Mouse (Mus musculus) midbrain, embryonic 13.5 days (tissue): Measurements from ENCODE around the gene Rgs6. TPM values are rescaled to one million over a fixed set of nuclear protein-coding genes. Genes with fewer than 3 reads are reported as not detected.

Experiments used
- ATAC-seq: fragments of 200-750 bp; cut with Nextera tagmentation; 2 replicates; pipeline ENCODE4 v1.8.0; 2017; ENCODE audit warnings: mild to moderate bottlenecking, moderate TSS enrichment, moderate library complexity
- H3K27ac ChIP-seq: fragments of 300-500 bp; sonication (generic); 2 replicates; pipeline ENCODE4 v1.5.1; 2015; ENCODE audit warnings: inconsistent platforms, mild to moderate bottlenecking, moderate library complexity
- H3K27me3 ChIP-seq: fragments of 300-500 bp; sonication (generic); 2 replicates; pipeline ENCODE4 v1.6.1; 2015; ENCODE audit warnings: mild to moderate bottlenecking, inconsistent platforms
- H3K36me3 ChIP-seq: fragments of 300-500 bp; sonication (generic); 2 replicates; pipeline ENCODE4 v1.6.1; 2015; ENCODE audit warnings: mild to moderate bottlenecking, inconsistent platforms
- H3K4me1 ChIP-seq: fragments of 300-500 bp; sonication (generic); replicated peaks from 2 replicates; pipeline ENCODE4 v1.6.1; 2015; ENCODE audit warnings: inconsistent platforms
- H3K4me2 ChIP-seq: fragments of 300-500 bp; sonication (generic); replicated peaks from 2 replicates; pipeline ENCODE4 v1.6.1; 2015; ENCODE audit warnings: moderate library complexity, mild to moderate bottlenecking, inconsistent platforms
- H3K4me3 ChIP-seq: fragments of 300-500 bp; sonication (generic); replicated peaks from 2 replicates; pipeline ENCODE4 v1.5.1; 2015; ENCODE audit warnings: mild to moderate bottlenecking, inconsistent platforms
- H3K9ac ChIP-seq: fragments of 300-500 bp; sonication (generic); replicated peaks from 2 replicates; pipeline ENCODE4 v1.6.1; 2015; ENCODE audit warnings: mild to moderate bottlenecking, inconsistent platforms
- H3K9me3 ChIP-seq: fragments of 300-500 bp; sonication (generic); 2 replicates; pipeline ENCODE4 v1.6.1; 2016; ENCODE audit warnings: mild to moderate bottlenecking, inconsistent platforms
- WGBS: fragments of 180-500 bp; shearing (Covaris S2); methylation state at CpG from one replicate; pipeline ENCODE4 v1.1.7; 2015; 5-methylcytosine and 5-hydroxymethylcytosine counted together
- polyA plus RNA-seq: library from polyadenylated mRNA; unstranded; fragments of >200 nt; fragmentation: Nextera tagmentation; extraction: Ambion mirVana; gene quantifications from 2 replicates; pipeline ENCODE4 v1.2.1, GENCODE M21; 2015

Gene Rgs6
- polyA plus RNA-seq, 1 experiment from 2014 or later: 11.6 TPM

DNA sequence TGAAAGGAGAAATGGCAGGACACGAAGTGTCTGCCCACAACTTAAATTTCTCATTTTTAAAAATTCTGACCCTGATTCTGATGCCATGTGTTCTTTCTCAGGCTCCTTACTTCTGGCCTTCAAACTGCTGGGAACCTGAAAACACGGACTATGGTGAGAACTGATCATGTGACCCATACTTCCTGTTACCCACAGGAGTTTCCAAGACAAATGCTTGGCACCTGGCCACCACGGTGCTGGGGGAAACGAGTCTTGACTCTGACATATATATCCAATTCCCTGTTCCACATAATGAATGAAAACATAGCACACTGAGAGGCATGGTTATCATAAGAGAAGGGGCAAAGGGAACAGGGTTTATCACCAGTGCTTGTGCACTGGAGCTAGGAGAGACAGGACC lies 464.3 kb downstream of the Rgs6 start:
- Histone ChIP-seq H3K9me3 (0 out of 2 replicates have a peak, but pooled peaks cover 6% of the 10 kb centered on the region), H3K4me1 (no peaks in the 10 kb centered on the region), H3K9ac (no peak overlapping the region), H3K27me3 (no peaks in the 10 kb centered on the region), H3K27ac (no peak overlapping the region), H3K4me2 (no peak overlapping the region), H3K36me3 (0 out of 2 replicates have a peak, but pooled peaks cover 5% of the 10 kb centered on the region), H3K4me3 (no peak overlapping the region)
- no peak for ATAC-seq
- 76% methylated on average over 4 of the region's 4 CpGs for WGBS

DNA sequence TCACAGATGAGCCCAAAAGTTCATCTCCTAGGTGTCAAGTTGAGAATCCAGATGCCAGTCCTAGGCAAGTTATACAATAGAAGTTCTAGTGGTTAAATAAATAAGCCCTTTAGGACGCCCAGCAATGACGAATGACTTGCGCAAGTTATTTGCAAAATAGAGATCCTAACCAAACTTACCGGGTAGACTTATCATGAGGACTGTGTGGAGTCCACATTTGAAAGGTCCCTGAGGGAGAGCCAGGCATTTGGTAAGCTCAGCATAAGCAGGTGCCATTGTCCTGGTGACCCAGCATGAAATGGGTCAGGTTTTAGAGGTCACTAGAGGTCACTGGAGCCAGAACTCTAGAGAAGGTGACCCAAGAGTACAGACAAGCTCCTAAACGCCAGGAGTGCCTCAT lies 467.6 kb downstream of the Rgs6 start:
- H3K27me3 ChIP-seq: no peaks in the 10 kb centered on the region
- 0 out of 2 replicates have a peak, but pooled peaks cover 6% of the 10 kb centered on the region for H3K9me3 ChIP-seq
- H3K9ac ChIP-seq: no peak overlapping the region
- WGBS: 79% methylated on average over 5 of the region's 5 CpGs
- no peaks in the 10 kb centered on the region for H3K4me1 ChIP-seq
- H3K4me2 ChIP-seq: no peak overlapping the region
- 0 out of 2 replicates have a peak, but pooled peaks cover 5% of the 10 kb centered on the region for H3K36me3 ChIP-seq
- no peak overlapping the region for H3K4me3 ChIP-seq
- H3K27ac ChIP-seq: no peak overlapping the region
- ATAC-seq: no peak

DNA sequence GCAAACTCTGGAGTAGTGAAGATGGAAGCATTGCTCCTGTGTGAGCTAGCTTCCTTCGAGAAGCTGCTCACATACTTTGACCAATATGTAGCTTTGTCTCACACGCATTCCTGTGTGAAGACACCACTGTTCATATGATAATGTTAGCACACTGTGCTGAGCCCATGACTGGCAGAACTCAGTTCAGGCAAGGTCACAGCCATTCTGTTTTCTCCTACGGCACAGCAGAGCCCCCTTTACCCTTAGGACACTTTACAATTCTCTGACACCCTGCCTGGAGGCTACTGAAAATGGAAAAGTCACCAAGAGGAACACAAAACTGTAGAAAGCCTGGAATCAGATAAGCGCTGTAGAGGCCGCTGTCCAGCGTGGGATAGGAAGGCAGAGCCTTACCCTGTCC lies 478.3 kb downstream of the Rgs6 start:
- 75% methylated on average over 6 of the region's 6 CpGs for WGBS
- H3K4me1 ChIP-seq: 0 out of 2 replicates have a peak, but pooled peaks cover 4% of the 10 kb centered on the region
- no peaks in the 10 kb centered on the region for H3K36me3 ChIP-seq
- no peaks in the 10 kb centered on the region for H3K9me3 ChIP-seq
- no peaks in the 10 kb centered on the region for H3K27me3 ChIP-seq
- H3K4me2 ChIP-seq: no peak overlapping the region
- H3K4me3 ChIP-seq: no peak overlapping the region
- ATAC-seq: no peak
- H3K27ac ChIP-seq: no peak overlapping the region
- H3K9ac ChIP-seq: no peak overlapping the region

DNA sequence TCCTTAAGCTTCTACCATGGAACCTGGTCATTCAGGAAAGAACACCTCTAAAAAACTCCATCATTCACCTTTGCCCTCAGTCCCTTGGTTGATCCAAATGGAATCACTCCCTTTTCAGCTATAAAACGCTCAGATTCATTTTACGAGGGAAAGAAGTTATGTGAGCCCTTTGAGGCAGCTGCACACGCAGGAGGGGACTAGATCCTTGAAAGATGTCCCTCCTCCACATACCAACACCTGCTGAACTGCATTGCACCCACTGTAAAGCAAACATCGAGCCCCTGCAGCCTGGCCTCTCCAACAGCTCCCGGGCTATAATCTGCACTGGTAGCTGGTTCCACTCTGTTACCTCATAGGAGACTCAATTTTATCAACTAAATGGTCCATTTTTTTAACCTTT lies 482.8 kb downstream of the Rgs6 start:
- H3K9me3 ChIP-seq: no peaks in the 10 kb centered on the region
- no peaks in the 10 kb centered on the region for H3K36me3 ChIP-seq
- no peak overlapping the region for H3K4me3 ChIP-seq
- H3K27me3 ChIP-seq: no peaks in the 10 kb centered on the region
- no peak for ATAC-seq
- H3K4me1 ChIP-seq: peaks cover 25% of the 10 kb centered on the region
- H3K27ac ChIP-seq: no peak overlapping the region
- H3K9ac ChIP-seq: no peak overlapping the region
- WGBS: 77% methylated on average over 5 of the region's 5 CpGs
- H3K4me2 ChIP-seq: no peak overlapping the region

DNA sequence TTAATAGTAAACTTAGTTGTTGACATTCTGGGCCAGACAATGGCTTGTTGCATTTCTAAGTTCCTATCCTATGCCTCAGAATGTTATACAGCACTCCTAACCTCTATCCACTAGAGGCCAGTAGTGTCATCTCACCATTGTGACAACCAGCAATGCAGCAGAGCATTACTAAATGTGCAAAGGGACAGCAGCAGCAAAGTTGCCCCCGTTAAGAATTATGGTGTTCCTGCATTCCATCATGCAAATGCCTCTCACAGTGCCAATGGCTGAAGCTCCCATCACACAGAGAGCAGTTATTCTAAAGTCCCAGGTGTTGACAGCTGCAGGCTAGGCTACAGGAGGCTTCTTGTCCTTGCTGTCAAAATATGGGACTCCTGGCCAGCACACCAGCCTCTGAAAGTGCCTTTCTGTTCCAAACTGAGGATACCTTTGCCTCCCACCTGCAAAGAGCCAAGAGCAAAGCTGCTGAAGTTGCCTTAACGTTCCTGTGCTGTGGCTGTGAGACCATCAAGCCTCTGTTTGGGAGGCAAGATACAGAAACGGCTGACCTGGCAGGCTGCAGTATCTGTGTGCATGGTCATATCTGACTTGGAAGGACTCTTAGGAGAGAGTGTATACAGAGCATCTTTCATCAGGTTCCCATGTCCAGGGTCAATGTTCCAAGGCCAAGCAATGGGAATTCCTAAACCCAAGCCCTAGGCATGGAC lies 484.2 kb downstream of the Rgs6 start:
- H3K27me3 ChIP-seq: no peaks in the 10 kb centered on the region
- H3K4me1 ChIP-seq: peaks cover 26% of the 10 kb centered on the region
- H3K36me3 ChIP-seq: no peaks in the 10 kb centered on the region
- no peak for ATAC-seq
- no peaks in the 10 kb centered on the region for H3K9me3 ChIP-seq
- H3K4me2 ChIP-seq: no peak overlapping the region
- no peak overlapping the region for H3K9ac ChIP-seq
- H3K4me3 ChIP-seq: no peak overlapping the region
- peak overlapping the region; percentile 71 for H3K27ac ChIP-seq
- WGBS: 58% methylated on average over 3 of the region's 3 CpGs

DNA sequence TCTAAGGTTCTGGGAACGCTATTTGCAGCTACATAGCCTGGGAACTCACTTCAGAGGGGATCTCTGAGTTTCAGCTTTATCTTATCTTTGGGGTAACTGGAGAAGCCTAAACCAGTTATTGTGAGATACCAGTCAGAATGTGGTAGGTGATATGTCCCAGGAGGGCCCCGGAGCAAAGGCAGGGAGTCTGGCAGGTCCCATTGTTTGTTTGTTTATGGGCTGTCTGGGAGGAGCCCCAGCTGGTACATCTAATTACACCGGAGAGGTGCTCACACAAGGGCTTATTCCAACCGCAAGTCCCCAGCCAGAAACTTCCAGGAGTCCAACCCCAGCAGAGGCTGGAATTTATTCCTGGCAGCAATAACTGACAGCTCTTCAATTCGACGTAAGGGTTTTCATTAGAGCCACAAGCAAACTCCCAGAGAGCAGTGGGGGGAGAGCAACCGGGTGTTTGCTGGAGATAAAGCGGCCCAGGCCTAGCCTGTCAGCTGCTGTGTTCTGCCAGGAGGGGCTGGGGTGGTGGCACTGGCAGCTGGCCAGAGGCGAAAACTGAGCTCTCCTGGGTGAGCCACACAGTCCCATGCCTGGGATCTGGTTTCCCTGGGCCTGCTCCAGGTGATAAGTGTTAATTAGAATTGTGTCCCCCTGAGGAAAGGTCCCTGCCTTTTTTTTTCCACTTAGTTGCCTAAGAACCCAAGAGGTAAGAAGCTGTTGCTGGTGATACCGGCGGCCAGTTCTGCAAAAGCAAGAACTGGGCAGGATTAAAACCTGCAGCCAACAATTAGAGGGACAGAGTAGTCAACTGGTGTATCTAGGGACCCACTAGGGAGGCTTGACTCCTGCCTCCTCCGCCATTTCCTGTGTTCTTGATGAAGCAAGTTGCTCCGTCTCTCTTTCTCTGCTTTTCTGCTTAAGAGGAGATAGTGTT lies 485.1 kb downstream of the Rgs6 start:
- WGBS: 26% methylated on average over 13 of the region's 13 CpGs
- Histone ChIP-seq H3K27ac (peak overlapping the region; percentile 71), H3K9ac (no peak overlapping the region), H3K27me3 (no peaks in the 10 kb centered on the region), H3K9me3 (no peaks in the 10 kb centered on the region), H3K4me1 (peaks cover 28% of the 10 kb centered on the region), H3K36me3 (no peaks in the 10 kb centered on the region), H3K4me2 (no peak overlapping the region), H3K4me3 (no peak overlapping the region)
- peak; percentile 95 for ATAC-seq

DNA sequence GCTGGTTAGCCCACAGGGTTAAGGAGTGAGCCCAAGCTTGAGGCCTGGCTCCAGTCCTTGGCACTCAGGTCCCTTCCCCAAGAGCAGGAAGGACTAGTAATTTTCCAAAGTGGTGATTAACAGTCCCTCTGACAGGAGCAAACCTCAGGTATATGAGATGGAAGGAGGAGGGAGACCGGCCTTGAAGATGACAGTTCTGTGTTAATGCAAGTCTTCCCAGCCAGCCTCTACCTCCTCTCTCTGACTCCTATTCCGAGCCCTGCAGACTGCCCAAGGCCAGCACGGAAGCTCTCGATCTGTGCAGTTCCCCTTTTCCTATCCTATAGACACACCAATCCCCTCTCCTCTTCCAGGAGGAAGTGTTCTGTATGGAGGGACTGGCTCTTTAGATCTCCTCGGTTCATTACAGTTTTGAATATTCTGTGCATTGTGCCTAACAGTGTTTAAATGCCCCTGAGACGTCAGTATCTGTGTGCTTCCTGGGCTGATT lies 485.8 kb downstream of the Rgs6 start:
- 76% methylated on average over 6 of the region's 6 CpGs for WGBS
- H3K4me2 ChIP-seq: no peak overlapping the region
- no peak overlapping the region for H3K9ac ChIP-seq
- no peaks in the 10 kb centered on the region for H3K9me3 ChIP-seq
- H3K4me3 ChIP-seq: no peak overlapping the region
- no peaks in the 10 kb centered on the region for H3K27me3 ChIP-seq
- H3K36me3 ChIP-seq: no peaks in the 10 kb centered on the region
- H3K4me1 ChIP-seq: peaks cover 28% of the 10 kb centered on the region
- H3K27ac ChIP-seq: peak overlapping the region; percentile 71
- no peak for ATAC-seq

DNA sequence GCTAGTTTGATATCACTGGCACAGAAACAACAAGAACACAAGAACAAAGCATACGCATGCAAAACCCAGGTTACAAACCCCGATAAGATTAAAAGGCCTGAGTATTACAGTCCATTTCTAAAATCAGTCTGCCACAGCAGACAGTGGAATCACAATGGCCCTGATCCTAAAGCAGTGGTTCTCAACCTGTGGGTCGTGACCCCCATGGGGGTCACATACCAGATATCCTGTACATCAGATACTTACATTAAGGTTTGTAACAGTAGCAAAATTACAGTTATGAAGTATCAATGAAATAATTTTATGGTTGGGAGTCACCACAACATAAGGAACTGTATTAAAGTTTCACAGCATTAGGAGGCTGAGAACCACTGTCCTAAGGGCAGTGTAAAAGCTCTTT lies 488.1 kb downstream of the Rgs6 start:
- no peaks in the 10 kb centered on the region for H3K27me3 ChIP-seq
- no peak overlapping the region for H3K4me2 ChIP-seq
- 97% methylated on average over 3 of the region's 3 CpGs for WGBS
- H3K4me3 ChIP-seq: no peak overlapping the region
- no peaks in the 10 kb centered on the region for H3K36me3 ChIP-seq
- no peak overlapping the region for H3K27ac ChIP-seq
- H3K4me1 ChIP-seq: peaks cover 28% of the 10 kb centered on the region
- no peak overlapping the region for H3K9ac ChIP-seq
- H3K9me3 ChIP-seq: no peaks in the 10 kb centered on the region
- ATAC-seq: no peak

DNA sequence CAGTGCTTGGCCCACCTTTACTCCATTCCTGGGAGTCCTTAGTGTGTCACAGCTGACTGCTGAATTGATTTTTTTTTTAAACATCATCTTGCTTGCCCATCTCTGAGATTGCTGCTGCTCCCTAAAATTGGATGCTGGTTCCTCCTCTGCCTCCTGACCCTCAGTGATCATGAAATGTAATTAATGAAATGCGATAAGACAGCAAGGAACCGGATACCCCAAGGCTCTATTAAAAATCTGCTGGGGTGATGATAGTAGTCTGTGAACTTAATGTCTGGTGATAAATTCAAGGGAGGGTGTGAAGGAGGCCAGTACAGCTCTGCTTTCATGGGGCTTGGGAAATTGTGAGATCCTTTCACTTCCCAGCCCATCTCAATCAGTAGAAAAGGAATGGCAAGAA lies 489.4 kb downstream of the Rgs6 start:
- no peaks in the 10 kb centered on the region for H3K36me3 ChIP-seq
- no peaks in the 10 kb centered on the region for H3K9me3 ChIP-seq
- H3K4me2 ChIP-seq: no peak overlapping the region
- no peak for ATAC-seq
- H3K4me3 ChIP-seq: no peak overlapping the region
- H3K4me1 ChIP-seq: peaks cover 24% of the 10 kb centered on the region
- 78% methylated on average over 2 of the region's 2 CpGs for WGBS
- H3K27ac ChIP-seq: no peak overlapping the region
- no peak overlapping the region for H3K9ac ChIP-seq
- no peaks in the 10 kb centered on the region for H3K27me3 ChIP-seq

DNA sequence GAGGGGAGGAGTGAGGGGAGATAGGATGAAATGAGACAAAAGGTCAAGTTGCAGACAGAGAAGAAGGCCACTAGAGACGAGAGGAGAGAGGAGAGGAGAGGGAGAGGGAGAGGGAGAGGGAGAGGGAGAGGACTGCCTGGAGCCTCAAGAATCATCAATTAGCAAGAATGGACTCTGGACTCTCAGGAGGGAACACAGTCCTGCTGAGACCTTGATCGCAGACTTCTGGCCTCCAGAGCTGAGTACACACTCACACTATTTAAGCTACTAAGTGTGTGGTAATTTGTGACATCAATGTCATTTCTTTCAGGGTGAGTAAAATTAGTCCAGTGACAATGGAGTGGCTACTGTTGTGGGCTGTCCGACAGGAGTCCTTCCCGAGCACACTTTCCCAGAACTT lies 495.3 kb downstream of the Rgs6 start:
- no peak for ATAC-seq
- no peak overlapping the region for H3K27ac ChIP-seq
- no peaks in the 10 kb centered on the region for H3K36me3 ChIP-seq
- WGBS: 83% methylated on average over 3 of the region's 4 CpGs
- H3K4me2 ChIP-seq: no peak overlapping the region
- no peaks in the 10 kb centered on the region for H3K27me3 ChIP-seq
- no peaks in the 10 kb centered on the region for H3K9me3 ChIP-seq
- H3K4me1 ChIP-seq: no peaks in the 10 kb centered on the region
- H3K4me3 ChIP-seq: no peak overlapping the region
- H3K9ac ChIP-seq: no peak overlapping the region

DNA sequence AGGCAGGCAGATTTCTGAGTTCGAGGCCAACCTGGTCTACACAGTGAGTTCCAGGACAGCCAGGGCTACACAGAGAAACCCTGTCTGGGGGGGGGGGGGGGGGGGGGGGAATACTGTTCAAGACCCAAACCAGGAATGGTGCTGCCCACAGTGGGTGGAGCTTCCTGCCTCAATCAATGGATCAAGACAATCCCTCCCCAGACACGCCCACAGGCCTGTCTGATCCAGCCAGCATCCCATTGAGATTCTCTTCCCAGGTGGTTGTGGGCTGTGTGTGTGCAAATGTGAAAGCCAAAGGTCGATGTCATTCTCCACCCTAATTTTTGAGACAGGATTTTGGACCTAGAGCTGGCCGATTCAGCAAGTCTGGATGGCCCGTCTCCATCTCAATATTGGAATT lies 496.5 kb downstream of the Rgs6 start:
- Histone ChIP-seq H3K4me3 (no peak overlapping the region), H3K27me3 (no peaks in the 10 kb centered on the region), H3K4me2 (no peak overlapping the region), H3K36me3 (no peaks in the 10 kb centered on the region), H3K4me1 (no peaks in the 10 kb centered on the region), H3K9me3 (no peaks in the 10 kb centered on the region), H3K27ac (no peak overlapping the region), H3K9ac (no peak overlapping the region)
- WGBS: 94% methylated on average over 5 of the region's 5 CpGs
- ATAC-seq: no peak

DNA sequence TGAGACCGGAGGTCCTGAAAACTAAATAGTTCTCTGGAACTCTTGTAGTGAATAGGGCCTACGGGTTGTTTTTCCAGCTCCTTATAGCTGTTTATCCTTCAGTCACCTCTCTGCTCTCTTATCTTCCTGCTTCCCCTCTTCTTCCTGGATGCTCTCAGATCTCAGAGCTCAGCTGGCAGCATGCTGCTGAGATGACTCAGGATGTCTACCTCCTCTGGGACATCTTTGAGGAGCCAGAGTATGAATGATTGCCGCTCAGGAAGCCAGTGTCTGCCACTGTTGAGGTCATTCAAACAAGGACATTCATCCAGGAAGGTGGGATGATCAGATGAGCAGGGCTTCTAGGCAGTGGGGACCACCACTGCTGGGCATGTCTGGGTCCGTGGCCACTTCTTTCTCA lies 498.9 kb downstream of the Rgs6 start:
- H3K9me3 ChIP-seq: no peaks in the 10 kb centered on the region
- H3K4me1 ChIP-seq: no peaks in the 10 kb centered on the region
- H3K9ac ChIP-seq: no peak overlapping the region
- no peak overlapping the region for H3K27ac ChIP-seq
- WGBS: 89% methylated on average over 4 of the region's 4 CpGs
- no peak overlapping the region for H3K4me3 ChIP-seq
- H3K4me2 ChIP-seq: no peak overlapping the region
- H3K27me3 ChIP-seq: no peaks in the 10 kb centered on the region
- H3K36me3 ChIP-seq: no peaks in the 10 kb centered on the region
- ATAC-seq: no peak
